Mouse (Mus musculus) testis, postnatal 14 days (tissue): Measurements from ENCODE around the gene Acat2.
"Not testable (repeated sequence)": the region's sequence is repeated elsewhere in the genome, so short reads cannot be mapped to it uniquely, and the experiment has no call there.

Experiments
- DNase-seq: peaks from one replicate; pipeline ENCODE4 v3.0.0; 2021; ENCODE audit warnings: low spot score

The Acat2 gene

DNA sequence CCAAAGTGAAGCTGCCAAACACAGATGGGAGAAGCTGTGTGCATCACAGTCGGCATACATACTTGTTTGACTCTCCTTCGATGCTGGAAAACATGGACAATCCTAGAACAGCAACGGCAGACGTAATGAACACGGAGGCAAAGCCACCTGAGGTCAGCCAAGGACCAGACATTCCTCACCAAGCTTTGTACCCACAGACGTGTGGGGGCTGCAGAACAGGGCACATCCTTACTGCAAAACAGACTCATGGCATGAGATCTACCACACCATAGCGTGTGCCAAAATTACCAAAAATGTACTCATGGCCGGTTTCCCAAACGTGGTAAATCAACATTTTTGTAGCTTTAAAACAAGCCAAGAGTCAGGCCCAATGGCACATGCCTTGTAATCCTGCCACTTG, 54.1 kb downstream of the Acat2 start:
- DNase-seq, result no peak

GRCm38 (mm10) chr17:12905810-12906209, 54.7 kb downstream of the Acat2 start:
- no peak for DNase-seq

GRCm38 (mm10) chr17:12904349-12904748, 56.2 kb downstream of the Acat2 start:
- DNase-seq, result no peak

- DNase-seq, result no peak
Measured at GRCm38 (mm10) chr17:12903372-12904333, 56.9 kb downstream of the Acat2 start.

DNA sequence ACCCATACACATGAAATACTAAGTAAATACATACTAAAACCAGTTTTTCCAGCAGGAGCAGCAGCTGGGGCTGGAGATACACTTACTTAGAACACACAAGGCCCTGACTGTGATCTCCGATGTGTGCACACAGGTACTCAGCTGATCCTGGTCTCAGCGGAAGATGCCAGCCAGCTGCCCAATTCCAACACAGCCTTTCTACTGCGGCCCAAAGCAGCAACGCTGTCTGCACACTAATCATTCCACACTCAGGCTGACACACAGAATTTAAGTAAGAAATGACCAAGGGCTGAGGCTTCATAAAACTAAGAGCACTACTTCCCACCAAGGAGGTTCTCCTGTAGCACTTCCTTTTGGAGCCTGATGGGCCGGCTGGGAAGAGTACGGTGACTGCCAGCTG, 58.3 kb downstream of the Acat2 start:
- no peak for DNase-seq

- not testable (repeated sequence) for DNase-seq
Measured at GRCm38 (mm10) chr17:12898607-12899006, 61.9 kb downstream of the Acat2 start.

GRCm38 (mm10) chr17:12897674-12898073, 62.9 kb downstream of the Acat2 start:
- no peak for DNase-seq
